ENCODE assay signal across 20 mouse cellular contexts in the genomic region with DNA sequence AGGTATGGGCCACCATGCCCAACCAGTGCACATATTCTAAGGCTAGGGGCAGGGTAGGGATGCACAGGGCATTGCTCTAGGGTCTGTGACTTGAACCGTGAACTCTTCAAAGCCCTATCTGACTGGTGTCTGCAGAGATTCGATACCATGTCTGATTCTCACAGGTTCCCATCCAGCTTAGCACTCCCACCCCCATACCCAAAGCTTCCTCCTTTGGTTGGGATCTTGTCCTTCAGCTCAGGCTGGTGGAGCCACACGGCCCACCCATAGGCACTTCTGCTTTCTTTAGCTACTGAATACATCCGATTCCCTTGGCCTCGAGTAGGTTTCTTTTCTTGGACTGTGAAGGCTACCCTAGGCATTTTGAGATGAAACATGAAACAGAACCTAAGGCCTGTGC. TPM values are rescaled to one million over a fixed set of nuclear protein-coding genes. Genes with fewer than 3 reads are reported as not detected.
DNase-seq lines count a peak whose midpoint lies in the region; ATAC-seq and TF ChIP-seq lines count a peak whose summit lies in the region.
"Had no signal": no experiment of that assay in that cellular context is flagged by ENCODE, and none has a peak within 500 bp of the region (broad histone marks: within the 10 kb centered on the region; RNA-seq: fewer than 3 reads in every experiment).

No protein-coding gene starts in this region.

- TF ChIP-seq CTCF in heart, adult 2 months (IDR thresholded peaks at IDR 0.05): no peak
- TF ChIP-seq CTCF in bone marrow macrophage, adult 2 months (IDR thresholded peaks at IDR 0.05; ENCODE audit: low read depth, low read length): no peak

- no peak overlapping the region for H3K4me2 ChIP-seq in kidney, embryonic 14.5 days (replicated peaks; ENCODE audit: low read depth, low read length)
- H3K4me2 ChIP-seq: embryonic facial prominence, embryonic 13.5 days; heart, embryonic 12.5 days; hindbrain, embryonic 14.5 days; kidney, embryonic 15.5 days; midbrain, embryonic 13.5 days had no signal

- WGBS in heart, adult 2 months: 79% methylated on average over 5 of the region's 5 CpGs
- WGBS in kidney, embryonic 14.5 days: 76% methylated on average over 5 of the region's 5 CpGs

- TF ChIP-seq POLR2A in heart, adult 2 months (IDR thresholded peaks at IDR 0.05; ENCODE audit: insufficient read depth, low read depth, low read length): no peak
- TF ChIP-seq POLR2A in bone marrow macrophage, adult 2 months (IDR thresholded peaks at IDR 0.05; ENCODE audit: borderline replicate concordance, low read depth, low read length): no peak

- DNase-seq in heart, adult 11 months: peak; percentile 95
- DNase-seq in heart, adult 2 months: no peak
- peak; percentile 39 to 52 for DNase-seq in B cell, adult 2 months
- no peak for DNase-seq in left cerebral cortex, adult 9 months (ENCODE audit: low spot score in 2 of 2)
- DNase-seq: adrenal gland, postnatal 10 days; cerebellum, adult 8-10 months; heart, postnatal 14 days; right cerebral cortex, postnatal 25 days had no signal

- H3K9ac ChIP-seq in heart, adult 2 months (ENCODE audit: low read depth, low read length): no peak overlapping the region
- H3K9ac ChIP-seq in kidney, embryonic 14.5 days (ENCODE audit: low read depth, low read length): no peak overlapping the region
- H3K9ac ChIP-seq: embryonic facial prominence, embryonic 13.5 days; heart, embryonic 12.5 days; hindbrain, embryonic 14.5 days; kidney, embryonic 15.5 days; midbrain, embryonic 13.5 days had no signal

- no peaks in the 10 kb centered on the region for H3K79me2 ChIP-seq in heart, adult 2 months (replicated peaks; ENCODE audit: control insufficient read depth, insufficient read depth, low read length)

- H3K4me3 ChIP-seq in heart, adult 2 months: no peak overlapping the region
- H3K4me3 ChIP-seq in bone marrow macrophage, adult 2 months (ENCODE audit: insufficient read depth, low read length): no peak overlapping the region
- H3K4me3 ChIP-seq in kidney, embryonic 14.5 days (ENCODE audit: low read length): no peak overlapping the region
- H3K4me3 ChIP-seq: embryonic facial prominence, embryonic 13.5 days; heart, embryonic 12.5 days; kidney, embryonic 15.5 days; midbrain, embryonic 13.5 days; myocyte had no signal

- ATAC-seq in megakaryocyte progenitor cell, adult 5-6 weeks (replicated peaks; ENCODE audit: poor library complexity): peak; percentile 82
- ATAC-seq in kidney, embryonic 14.5 days (ENCODE audit: low FRiP score, low TSS enrichment): no peak
- ATAC-seq: forebrain, embryonic 16.5 days; midbrain, embryonic 13.5 days had no signal

- no peaks in the 10 kb centered on the region for H3K9me3 ChIP-seq in kidney, embryonic 14.5 days (ENCODE audit: control insufficient read depth, low read length)
- H3K9me3 ChIP-seq: embryonic facial prominence, embryonic 13.5 days; heart, embryonic 12.5 days; kidney, embryonic 15.5 days; midbrain, embryonic 13.5 days had no signal

- intact Hi-C loops in heart, adult 2 months (cut with DNase I): loop anchor here (5.0 kb wide), 1 partner anchor 157 kb away; no protein-coding TSS in a partner anchor

- no peaks in the 10 kb centered on the region for H3K27me3 ChIP-seq in heart, adult 2 months (ENCODE audit: control insufficient read depth, insufficient read depth, low read length)
- no peaks in the 10 kb centered on the region for H3K27me3 ChIP-seq in kidney, embryonic 14.5 days (ENCODE audit: control insufficient read depth, insufficient read depth, low read length)
- H3K27me3 ChIP-seq: embryonic facial prominence, embryonic 13.5 days; heart, embryonic 12.5 days; midbrain, embryonic 13.5 days had no signal

- peaks cover 1% of the 10 kb centered on the region; the same call in 1 of the 2 replicates for H3K4me1 ChIP-seq in heart, adult 2 months (ENCODE audit: control insufficient read depth, insufficient read depth, low read length)
- H3K4me1 ChIP-seq in bone marrow macrophage, adult 2 months (ENCODE audit: control insufficient read depth, insufficient read depth, low read length): peaks cover 21% of the 10 kb centered on the region
- H3K4me1 ChIP-seq in kidney, embryonic 14.5 days (ENCODE audit: control insufficient read depth, insufficient read depth, low read length): peaks cover 5% of the 10 kb centered on the region; the same call in 1 of the 2 replicates

- no peaks in the 10 kb centered on the region for H3K36me3 ChIP-seq in heart, adult 2 months (ENCODE audit: control insufficient read depth, insufficient read depth, low read length)
- H3K36me3 ChIP-seq in kidney, embryonic 14.5 days (ENCODE audit: control insufficient read depth, insufficient read depth, low read length): no peaks in the 10 kb centered on the region
- H3K36me3 ChIP-seq: embryonic facial prominence, embryonic 13.5 days; heart, embryonic 12.5 days; kidney, embryonic 15.5 days; midbrain, embryonic 13.5 days had no signal

- no peak for TF ChIP-seq EP300 in heart, adult 2 months (IDR thresholded peaks at IDR 0.05; ENCODE audit: insufficient read depth, low read depth, low read length)

- no peak overlapping the region for H3K27ac ChIP-seq in heart, adult 2 months
- peak overlapping the region; percentile 56 for H3K27ac ChIP-seq in bone marrow macrophage, adult 2 months (ENCODE audit: insufficient read depth, low read depth, low read length)
- no peak overlapping the region for H3K27ac ChIP-seq in kidney, embryonic 14.5 days (ENCODE audit: low read depth, low read length)
- H3K27ac ChIP-seq: embryonic facial prominence, embryonic 13.5 days; hindbrain, embryonic 14.5 days; kidney, embryonic 15.5 days; midbrain, embryonic 13.5 days; stomach, postnatal 0 days had no signal

RNA-seq across cellular contexts. Expression of a gene that starts 5.3 kb away (rescaled TPM):
- total RNA-seq in heart, adult 2 months (2021): 10 to 100 TPM; 67.4 to 78.6 TPM
- 50.1 and 75.8 TPM in 2 replicates for polyA plus RNA-seq in heart, adult 2 months (2012; rRNA removed)
- 144 and 157 TPM in 2 replicates for polyA plus RNA-seq in bone marrow macrophage, adult 2 months (2012; ENCODE audit: insufficient read depth, insufficient read length, missing spikeins)
- total RNA-seq in megakaryocyte progenitor cell, adult 5-6 weeks (2015): 12.8 and 14.5 TPM in 2 replicates
- total RNA-seq in megakaryocyte progenitor cell, adult 5-6 weeks (2017): 15.9 and 19.4 TPM in 2 replicates
- 7.5 and 15.6 TPM in 2 replicates for polyA plus RNA-seq in kidney, embryonic 14.5 days (2014; fragmentation: Nextera tagmentation; extraction: Ambion mirVana)

RNA-seq across cellular contexts. Expression of a gene that starts 24.5 kb away (rescaled TPM):
- under 1 TPM in 1 of 2 experiments, not detected in 1; 0.05 TPM for total RNA-seq in heart, adult 2 months (2021)
- not detected in 2 replicates for polyA plus RNA-seq in heart, adult 2 months (2012; rRNA removed)
- polyA plus RNA-seq in bone marrow macrophage, adult 2 months (2012; ENCODE audit: insufficient read depth, insufficient read length, missing spikeins): not detected in 2 replicates
- total RNA-seq in megakaryocyte progenitor cell, adult 5-6 weeks (2015): not detected in 2 replicates
- total RNA-seq in megakaryocyte progenitor cell, adult 5-6 weeks (2017): 0.12 TPM in 1 of 2 replicates, not detected in the other
- 0.19 and 0.24 TPM in 2 replicates for polyA plus RNA-seq in kidney, embryonic 14.5 days (2014; fragmentation: Nextera tagmentation; extraction: Ambion mirVana)
- polyA plus RNA-seq: myocyte; thymus, postnatal 0 days had no signal

Comparison
In these comparisons a context has a peak if more than half of its experiments do, and no peak if none do; other contexts are left out.
1. DNase-seq: peak in heart, adult 11 months (single experiment) and B cell, adult 2 months (2 of 2); none in heart, adult 2 months (0 of 2) and left cerebral cortex, adult 9 months (0 of 2).